Mouse (Mus musculus) mesoderm, embryonic 11.5 days (tissue): ENCODE results near the gene Krt10.
A peak's percentile ranks its signal among the peaks of the same experiment; 100 is the strongest.

Experiments
- DNase-seq: peaks from one replicate; pipeline ENCODE4 v3.0.0-alpha.2; 2012; ENCODE audit warnings: low read depth, low spot score

Gene Krt10

GRCm38 (mm10) chr11:99389264-99389663, at the start of gene Krt10:
Krt10 (minus strand) TSS chr11:99389364.
- DNase-seq = no peak

GRCm38 (mm10) chr11:99437972-99438371, 48.8 kb upstream of the Krt10 start, which contains the start of gene Krt20:
Krt20 (minus strand) TSS chr11:99438150.
- no peak for DNase-seq

DNA sequence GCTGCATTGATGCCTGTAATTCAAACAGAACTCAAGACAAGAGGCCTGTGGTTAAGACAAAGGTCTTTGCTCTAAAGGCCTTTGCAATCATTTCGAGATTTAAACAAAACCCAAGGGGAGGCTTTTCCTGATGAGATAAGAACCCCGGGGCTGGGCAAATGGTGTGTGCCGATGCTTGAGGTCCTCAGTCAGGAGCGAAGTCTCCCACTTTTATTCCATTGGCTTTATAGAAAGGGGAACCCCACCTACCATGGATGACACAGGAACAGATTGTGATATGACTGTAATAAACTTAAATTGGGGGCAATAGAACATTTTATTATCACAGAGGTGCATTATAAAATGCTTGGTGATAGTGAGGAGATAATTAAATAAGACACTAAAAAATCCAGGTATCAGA, 47.5 kb upstream of the Krt10 start:
- DNase-seq = no peak

DNA sequence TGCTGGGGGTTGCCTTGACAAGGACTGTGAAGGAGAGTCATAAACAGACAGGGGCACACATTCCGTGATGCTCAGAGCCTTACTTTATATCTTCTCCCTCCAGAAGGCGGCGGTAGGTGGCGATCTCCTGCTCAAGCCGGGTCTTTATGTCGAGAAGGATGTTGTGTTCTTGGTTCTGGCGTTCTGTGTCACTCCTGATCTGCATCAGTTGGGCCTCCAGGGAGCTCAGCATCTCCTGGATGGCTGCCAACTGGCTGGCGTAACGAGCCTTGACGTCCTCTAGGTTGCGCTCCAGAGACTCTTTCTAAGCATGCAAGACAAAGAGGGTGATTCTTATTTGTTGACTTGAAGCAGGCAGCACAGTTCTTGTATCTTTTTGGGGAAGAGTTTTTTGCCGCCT, 41.5 kb upstream of the Krt10 start:
- peak; percentile 33 for DNase-seq

- no peak for DNase-seq
Observed at GRCm38 (mm10) chr11:99422159-99422558, 33.0 kb upstream of the Krt10 start, which contains the start of gene Krt12. Krt12 (minus strand) TSS chr11:99422259.

GRCm38 (mm10) chr11:99420586-99420985, 31.4 kb upstream of the Krt10 start:
- DNase-seq = no peak

GRCm38 (mm10) chr11:99417819-99418218, 28.7 kb upstream of the Krt10 start:
- DNase-seq = no peak

- no peak for DNase-seq
Observed at GRCm38 (mm10) chr11:99416902-99417301, 27.7 kb upstream of the Krt10 start.

GRCm38 (mm10) chr11:99414463-99415147, 25.4 kb upstream of the Krt10 start:
- DNase-seq = no peak

DNA sequence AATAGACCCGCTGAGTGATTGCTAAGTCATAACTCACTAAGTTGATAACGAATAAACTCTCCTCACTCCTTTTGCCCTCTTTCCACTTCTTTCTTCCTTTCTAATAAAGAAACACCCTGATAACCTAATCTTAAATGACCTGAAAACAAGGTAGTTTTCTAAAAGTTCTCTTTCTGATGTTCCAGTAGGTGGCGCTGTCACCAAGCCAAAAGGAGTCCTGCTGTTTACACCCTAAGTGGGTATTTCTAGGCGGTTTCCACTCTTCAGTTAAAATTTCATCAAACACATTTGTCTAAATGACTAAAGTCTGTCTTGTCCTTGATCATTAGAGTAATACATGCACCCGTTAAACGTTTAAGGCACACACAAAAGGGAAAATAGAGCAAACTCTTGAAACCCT, 24.1 kb upstream of the Krt10 start:
- DNase-seq = peak; percentile 55

DNA sequence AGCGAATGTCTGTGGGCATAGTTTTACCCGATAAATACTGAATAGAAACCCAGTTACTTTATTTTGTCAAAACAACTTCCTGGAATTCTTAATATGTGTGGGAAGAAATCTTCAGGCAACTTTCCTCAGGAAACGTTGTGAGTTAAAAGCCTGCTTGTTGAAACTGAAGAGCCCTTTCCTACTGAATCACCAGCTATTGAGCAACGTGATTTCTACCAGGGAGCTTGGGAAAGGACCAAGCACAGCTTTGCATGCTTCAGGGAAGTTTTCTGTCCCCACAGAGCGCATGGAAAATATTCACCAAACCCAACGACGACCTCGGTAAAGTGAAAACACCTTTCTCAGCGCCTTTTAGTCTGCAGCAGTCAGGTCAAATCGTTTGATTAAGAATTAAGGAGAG, 17.0 kb upstream of the Krt10 start:
- DNase-seq = no peak

DNA sequence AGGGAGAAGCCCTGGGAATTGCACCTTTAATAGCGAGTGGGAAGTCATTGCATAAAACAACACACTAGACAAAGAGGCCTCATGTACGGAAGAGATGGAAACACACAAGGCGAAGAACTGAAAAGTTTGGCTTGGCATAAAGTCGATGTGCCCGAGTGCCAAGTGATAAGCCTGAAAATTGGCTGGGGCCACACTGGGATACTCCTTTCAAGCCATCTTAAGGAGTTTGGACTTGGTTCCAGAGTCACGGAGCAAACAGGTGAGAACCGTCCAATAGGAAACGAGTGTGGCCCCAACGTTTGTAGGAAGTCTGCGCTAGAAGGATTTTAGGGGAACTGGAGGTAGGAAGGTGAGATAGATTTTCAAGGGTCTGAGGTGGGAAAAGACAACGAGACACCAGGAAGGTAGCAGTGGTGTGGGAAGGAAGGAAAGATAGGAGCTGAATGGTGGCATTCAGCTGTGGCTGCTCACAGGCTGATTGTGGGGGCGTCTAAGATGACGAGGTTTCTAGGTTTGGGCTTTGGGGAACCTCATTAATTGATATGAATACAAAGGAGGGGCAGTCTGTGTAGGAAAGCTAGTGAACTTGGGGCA, 10.9 kb upstream of the Krt10 start:
- no peak for DNase-seq

DNA sequence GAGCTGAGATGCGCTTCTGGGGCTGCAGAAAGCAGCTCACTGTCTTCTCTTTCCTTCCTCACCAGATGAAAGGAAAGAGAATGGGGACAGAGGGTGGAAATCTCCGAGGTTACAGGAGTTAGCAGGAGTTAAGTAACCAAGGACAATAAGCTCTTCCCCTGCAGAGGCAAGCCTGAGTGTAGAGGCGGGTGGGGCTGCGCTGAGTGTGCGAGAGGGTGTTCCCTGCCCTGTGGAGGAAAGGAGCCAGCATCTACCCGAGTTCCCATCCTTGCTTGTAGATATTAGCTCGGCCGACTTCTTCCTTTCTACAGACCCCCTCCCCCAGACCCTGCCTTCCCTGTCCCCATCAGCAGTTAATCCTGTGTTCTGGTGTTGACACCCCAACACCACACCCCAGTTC, 9.7 kb upstream of the Krt10 start:
- DNase-seq = no peak

- no peak for DNase-seq
Observed at GRCm38 (mm10) chr11:99398084-99398483, 8.9 kb upstream of the Krt10 start.

GRCm38 (mm10) chr11:99396661-99397060, 7.5 kb upstream of the Krt10 start:
- no peak for DNase-seq

GRCm38 (mm10) chr11:99396034-99396433, 6.9 kb upstream of the Krt10 start:
- no peak for DNase-seq

- DNase-seq = no peak
Observed at GRCm38 (mm10) chr11:99392492-99392891, 3.3 kb upstream of the Krt10 start.

DNA sequence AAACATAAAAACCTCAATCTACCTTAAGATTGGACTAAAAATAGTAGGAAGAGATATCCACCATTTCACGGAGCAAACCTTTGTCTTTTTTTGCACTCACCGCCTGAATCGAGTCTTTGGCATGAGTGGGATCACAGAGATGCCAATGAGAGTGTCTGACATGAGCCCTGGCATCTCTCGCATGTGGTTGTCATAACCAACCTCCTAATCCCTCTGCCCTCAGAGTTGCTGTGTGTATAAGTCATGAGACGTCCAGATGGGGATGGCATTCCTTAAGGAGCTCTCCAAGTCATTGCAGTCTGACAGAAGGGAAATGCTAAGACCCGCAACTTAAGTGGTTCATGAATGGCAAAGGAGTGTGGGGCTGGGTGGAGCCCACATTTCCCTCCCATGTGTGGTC, 2.2 kb upstream of the Krt10 start:
- no peak for DNase-seq

- no peak for DNase-seq
Observed at GRCm38 (mm10) chr11:99390866-99391265, 1.7 kb upstream of the Krt10 start.

- no peak for DNase-seq
Observed at GRCm38 (mm10) chr11:99388661-99389060, 503 bp downstream of the Krt10 start.

DNA sequence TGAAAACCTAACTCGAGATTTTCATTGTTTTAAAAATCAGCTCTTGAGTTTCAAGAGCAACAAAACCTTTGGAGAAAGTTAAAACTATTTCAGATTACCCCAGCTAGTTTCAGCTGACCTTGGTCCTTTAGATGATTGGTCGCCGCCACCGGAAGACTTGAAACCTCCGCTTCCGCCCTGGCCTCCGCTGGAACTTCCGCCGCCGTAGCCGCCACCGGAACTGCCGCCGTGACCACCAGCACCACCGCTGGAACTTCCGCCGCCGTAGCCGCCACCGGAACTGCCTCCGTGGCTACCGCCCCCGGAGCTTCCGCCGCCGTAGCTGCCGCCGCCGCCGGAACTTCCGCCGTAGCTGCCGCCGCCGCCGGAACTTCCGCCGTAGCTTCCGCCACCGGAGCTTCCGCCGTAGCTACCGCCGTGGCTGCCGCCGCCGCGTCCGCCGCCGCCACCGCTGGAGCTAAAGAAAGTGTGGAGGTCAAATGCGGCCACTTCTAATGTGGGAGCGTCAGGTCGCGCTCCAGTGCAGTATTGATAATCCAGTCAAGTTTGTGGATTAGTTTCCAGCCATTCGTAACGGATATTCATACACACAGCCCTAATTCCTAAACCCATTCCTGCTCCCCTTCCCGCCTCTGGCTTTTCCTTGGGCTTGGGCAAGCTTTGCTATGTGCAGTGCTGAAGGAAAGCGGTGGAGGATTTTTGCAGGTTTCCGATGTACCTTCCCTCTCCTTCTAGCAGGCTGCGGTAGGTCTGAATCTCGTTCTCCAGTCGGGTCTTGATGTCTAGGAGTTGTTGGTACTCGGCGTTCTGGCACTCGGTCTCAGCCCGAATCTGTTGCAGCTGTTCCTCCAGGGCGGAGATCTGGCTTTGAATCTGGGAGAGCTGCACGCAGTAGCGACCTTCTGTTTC, 3.1 kb downstream of the Krt10 start:
- peak; percentile 78 for DNase-seq

- DNase-seq = peak; percentile 77
Observed at GRCm38 (mm10) chr11:99379568-99379967, 9.6 kb downstream of the Krt10 start.
